Mouse (Mus musculus) left cerebral cortex, postnatal 25 days (tissue): ENCODE measurements around the gene Sigirr. TPM values are rescaled to one million over a fixed set of nuclear protein-coding genes. Genes with fewer than 3 reads are reported as not detected.

Source experiments
- DNase-seq, 2 experiments: peaks; one replicate each; pipeline ENCODE4 v3.0.0; 2022; ENCODE audit warnings: low spot score in 2 of 2, mixed read lengths in 1 of 2
- intact Hi-C: fragments of 180-260 bp; cut with DNase I; formaldehyde crosslinking; loops from one replicate; pipeline ENCODE4 v1.15.1; 2025
- total RNA-seq, 2 experiments: library from RNA; stranded (reverse); gene quantifications; 2 replicates each; pipeline ENCODE4 v1.2.3; 2021

Sigirr gene
- total RNA-seq, 2 experiments from 2014 or later = 2.9 to 3.2 TPM

GRCm38 (mm10) chr7:141064576-141064975 lies 35.8 kb downstream of the Sigirr start:
- no peak for DNase-seq
- intact Hi-C loops = no loop called here

DNA sequence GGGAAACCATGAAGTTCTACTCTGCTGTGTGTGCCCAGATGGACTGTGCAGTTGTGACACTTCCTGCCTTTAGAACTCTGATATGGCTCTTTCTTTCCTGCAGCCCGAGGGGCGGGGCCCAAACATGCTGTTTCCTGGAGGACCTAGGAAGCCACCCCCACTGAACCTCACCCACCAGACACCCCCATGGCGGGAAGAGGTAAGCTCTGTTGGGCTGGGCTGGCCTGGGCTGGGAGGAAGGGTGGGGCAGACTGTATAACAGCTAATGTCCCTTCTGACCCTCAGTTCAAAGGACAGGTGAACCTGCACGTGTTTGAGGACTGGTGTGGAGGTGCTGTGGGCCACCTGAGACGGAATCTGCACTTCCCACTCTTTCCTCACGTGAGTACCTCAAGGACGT lies 36.2 kb downstream of the Sigirr start:
- no peak for DNase-seq
- intact Hi-C loops = no loop called here

GRCm38 (mm10) chr7:141063353-141063752 lies 37.0 kb downstream of the Sigirr start:
- peak in 1 of 2 experiments; percentile 65 for DNase-seq
- intact Hi-C loops = no loop called here

DNA sequence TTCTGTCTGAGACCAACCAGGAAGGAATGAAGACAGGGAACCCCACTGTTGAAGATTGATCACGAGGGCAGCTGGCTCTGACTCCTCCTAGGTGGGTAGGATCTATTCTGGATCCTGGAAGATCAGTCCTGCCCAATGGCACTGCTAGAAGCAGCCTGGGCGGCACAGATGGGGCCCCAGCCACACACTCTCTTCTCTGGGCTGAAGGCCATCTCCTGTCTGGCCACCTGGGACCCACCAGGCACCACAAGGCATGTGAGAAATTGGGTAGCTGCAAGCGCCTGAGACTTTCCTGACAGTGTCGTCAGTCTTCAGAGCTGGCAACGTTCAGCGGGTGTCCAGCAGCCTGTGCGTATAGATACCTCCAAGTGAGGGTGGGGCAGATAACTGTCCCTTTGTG lies 37.8 kb downstream of the Sigirr start:
- intact Hi-C loops = no loop called here

GRCm38 (mm10) chr7:141061269-141061692 lies 39.1 kb downstream of the Sigirr start:
- intact Hi-C loops = loop anchor here (2.0 kb wide), 1 partner anchor 204 kb away; the partner anchor contains the start of genes Bet1l, Gm45785 and Ric8a
- no peak for DNase-seq

More for the DNA sequence above, 37.8 kb downstream of the Sigirr start:
- peak in 1 of 2 experiments; percentile 60 for DNase-seq

- intact Hi-C loops = loop anchor here (2.0 kb wide), 1 partner anchor 204 kb away; the partner anchor contains the start of genes Bet1l, Gm45785 and Ric8a
- DNase-seq = peak; percentile 94 to 97
These were observed 39.7 kb downstream of the Sigirr start, which contains the start of gene B4galnt4 for GRCm38 (mm10) chr7:141060426-141061242. B4galnt4 (plus strand) TSS chr7:141061104.

DNA sequence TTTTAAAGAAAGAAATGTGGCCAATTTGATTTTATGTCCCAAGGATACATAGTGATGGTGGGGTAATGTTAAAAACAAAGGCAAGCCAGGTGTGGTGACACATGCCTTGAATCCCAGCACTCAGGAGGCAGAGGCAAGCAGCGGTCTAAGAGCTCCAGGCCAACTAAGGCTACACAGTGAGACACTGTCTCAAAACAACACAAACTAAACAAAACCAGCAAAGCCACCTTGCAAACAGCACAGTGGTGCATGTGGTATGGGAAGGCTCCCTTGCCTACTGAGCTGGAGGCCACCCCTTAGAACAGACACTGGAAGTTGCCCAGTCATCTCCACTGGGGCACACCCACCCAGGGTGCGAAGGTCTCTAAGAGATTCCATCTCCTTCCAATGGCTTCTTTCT lies 40.4 kb downstream of the Sigirr start:
- intact Hi-C loops = loop anchor here (2.0 kb wide), 1 partner anchor 203 kb away; the partner anchor contains the start of genes Bet1l, Gm45785 and Ric8a
- no peak for DNase-seq

- intact Hi-C loops = no loop called here
- DNase-seq = no peak
These were observed 41.6 kb downstream of the Sigirr start for GRCm38 (mm10) chr7:141058601-141059341.

DNA sequence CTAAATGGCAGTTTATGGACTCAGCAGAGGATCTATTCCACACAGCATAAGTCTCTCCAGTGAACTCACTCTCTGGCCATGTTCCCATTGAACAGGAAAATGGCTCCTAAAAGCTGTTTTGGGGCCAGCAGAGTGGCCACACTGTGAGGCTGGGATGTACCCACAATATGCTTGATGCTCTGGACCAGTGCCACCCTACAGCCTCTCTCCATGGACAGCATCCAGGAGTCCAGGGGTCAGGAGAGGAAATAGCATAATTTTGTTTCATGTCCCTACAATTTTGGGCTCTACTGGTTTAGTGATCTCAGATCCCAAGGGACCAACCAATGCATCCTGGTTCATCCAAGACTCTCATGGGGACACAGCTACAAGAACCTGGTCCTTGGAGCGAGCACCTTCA lies 42.8 kb downstream of the Sigirr start:
- no peak for DNase-seq
- intact Hi-C loops = no loop called here

DNA sequence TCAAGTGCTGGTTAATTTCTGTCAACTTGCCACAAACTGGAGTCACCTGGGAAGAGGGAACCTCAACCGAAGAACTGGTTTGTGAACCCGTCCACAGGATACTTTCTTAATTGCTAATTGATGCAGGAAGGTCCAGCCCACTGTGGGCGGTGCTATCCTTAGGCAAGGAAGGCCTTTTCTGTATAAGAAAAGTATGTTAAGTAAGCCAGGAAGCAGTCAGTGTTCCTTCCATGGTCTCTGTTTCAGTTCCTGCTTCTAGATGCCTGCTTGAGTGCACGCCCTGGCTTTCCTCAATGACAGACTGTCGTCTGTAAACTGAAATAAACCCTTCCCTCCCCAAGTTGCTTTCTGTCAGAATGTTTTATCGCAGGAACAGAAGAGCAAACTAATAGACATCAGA lies 43.4 kb downstream of the Sigirr start:
- intact Hi-C loops = no loop called here
- no peak for DNase-seq

- intact Hi-C loops = no loop called here
- no peak for DNase-seq
These were observed 44.6 kb downstream of the Sigirr start for GRCm38 (mm10) chr7:141055785-141056184.

GRCm38 (mm10) chr7:141052421-141052820 lies 48.0 kb downstream of the Sigirr start:
- DNase-seq = no peak
- intact Hi-C loops = no loop called here

- DNase-seq = no peak
- intact Hi-C loops = no loop called here
These were observed 48.4 kb downstream of the Sigirr start for GRCm38 (mm10) chr7:141052016-141052415.

DNA sequence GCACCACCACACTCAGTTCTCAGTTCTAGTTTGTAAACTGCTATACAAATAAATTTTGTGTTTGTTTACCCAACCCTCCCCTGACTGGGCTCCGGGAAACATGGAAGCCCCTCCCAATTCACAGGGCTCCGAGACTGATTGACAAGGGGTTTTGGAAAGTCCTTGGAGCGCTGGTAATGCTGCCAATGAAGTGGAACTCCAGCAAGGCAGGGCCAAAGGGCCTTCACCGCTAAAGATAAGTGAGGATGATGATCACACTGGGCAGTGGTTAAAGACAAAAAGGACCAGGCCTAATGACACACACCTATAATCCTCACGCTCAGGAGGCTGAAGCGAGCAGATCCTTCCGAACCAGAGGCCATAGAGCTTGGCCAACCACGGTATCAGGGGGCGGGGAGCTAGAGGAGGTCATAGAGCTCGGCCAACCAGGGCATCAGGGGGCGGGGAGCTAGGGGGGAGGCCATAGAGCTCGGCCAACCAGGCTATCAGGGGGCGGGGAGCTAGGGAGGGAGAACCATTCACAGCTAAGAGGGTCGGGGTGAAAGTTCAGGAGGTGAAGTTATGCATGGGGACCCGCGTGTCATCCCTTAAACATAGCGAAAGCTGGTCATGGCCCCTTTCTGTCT lies 49.2 kb downstream of the Sigirr start:
- intact Hi-C loops = no loop called here
- DNase-seq = no peak

- intact Hi-C loops = loop anchor here (1.0 kb wide), 1 partner anchor 127 kb away; no protein-coding TSS in a partner anchor
- no peak for DNase-seq
These were observed 51.0 kb downstream of the Sigirr start for GRCm38 (mm10) chr7:141049326-141049725.

GRCm38 (mm10) chr7:141048226-141049218 lies 51.9 kb downstream of the Sigirr start:
- intact Hi-C loops = loop anchor here (1.0 kb wide), 5 partner anchors 39 to 203 kb away; partner anchors contain the start of gene Scgb1c1
- DNase-seq = peak; percentile 90 to 92

- DNase-seq = peak; percentile 73 to 89
- intact Hi-C loops = loop anchor here (1.0 kb wide), 4 partner anchors 38 to 202 kb away; partner anchors contain the start of gene Scgb1c1
These were observed 52.7 kb downstream of the Sigirr start for GRCm38 (mm10) chr7:141047581-141048225.

- intact Hi-C loops = no loop called here
- DNase-seq = no peak
These were observed 53.3 kb downstream of the Sigirr start for GRCm38 (mm10) chr7:141046931-141047580.
